8 mouse cellular contexts compared by ENCODE assay signal in genomic region chr7:139615767-139616766, GRCm38 (mm10). TPM values are rescaled to one million over a fixed set of nuclear protein-coding genes. Genes with fewer than 3 reads are reported as not detected.
DNase-seq lines count a peak whose midpoint lies in the region; ATAC-seq and TF ChIP-seq lines count a peak whose summit lies in the region.

No protein-coding gene starts in this region.

- peak; percentile 69 for TF ChIP-seq CTCF in C2C12 (IDR thresholded peaks at IDR 0.05; ENCODE audit: control insufficient read depth, insufficient read depth, insufficient read length)
- TF ChIP-seq CTCF in liver, embryonic 14.5 days (IDR thresholded peaks at IDR 0.05; ENCODE audit: low read depth): peak; percentile 83
- peak; percentile 73 for TF ChIP-seq CTCF in olfactory bulb, adult 2 months (IDR thresholded peaks at IDR 0.05; ENCODE audit: insufficient read depth, low read depth, low read length)

- peaks cover 93% of the 10 kb centered on the region for H3K27me3 ChIP-seq in C2C12 (ENCODE audit: control insufficient read depth, insufficient read depth, insufficient read length)
- H3K27me3 ChIP-seq in liver, embryonic 14.5 days (ENCODE audit: control insufficient read depth, insufficient read depth, low read length): no peaks in the 10 kb centered on the region

- no peaks in the 10 kb centered on the region for H3K79me2 ChIP-seq in C2C12 (ENCODE audit: control insufficient read depth, insufficient read depth)

- no peak overlapping the region for H3ac ChIP-seq in C2C12 (ENCODE audit: control insufficient read depth, insufficient read length, low read depth)

- H3K9ac ChIP-seq in liver, embryonic 14.5 days (replicated peaks): no peak overlapping the region

- H3K27ac ChIP-seq in liver, embryonic 14.5 days: no peak overlapping the region
- no peak overlapping the region for H3K27ac ChIP-seq in olfactory bulb, adult 2 months (ENCODE audit: insufficient read depth, low read depth, low read length)

- TF ChIP-seq EP300 in liver, embryonic 14.5 days (IDR thresholded peaks at IDR 0.05; ENCODE audit: low read depth): no peak

- H3K4me1 ChIP-seq in liver, embryonic 14.5 days (replicated peaks; ENCODE audit: control insufficient read depth in 2 of 2, insufficient read depth in 2 of 2, low read length in 1 of 2): no peaks in the 10 kb centered on the region
- peaks cover 7% of the 10 kb centered on the region for H3K4me1 ChIP-seq in olfactory bulb, adult 2 months (ENCODE audit: control insufficient read depth, insufficient read depth, low read length)

- no peak overlapping the region for H3K4me3 ChIP-seq in C2C12 (ENCODE audit: insufficient read depth, poor library complexity, severe bottlenecking)
- H3K4me3 ChIP-seq in liver, embryonic 14.5 days (ENCODE audit: insufficient read depth in 1 of 2, low read depth in 2 of 2, low read length in 2 of 2): no peak overlapping the region
- H3K4me3 ChIP-seq in olfactory bulb, adult 2 months (ENCODE audit: insufficient read depth, low read depth, low read length): no peak overlapping the region

- H3K36me3 ChIP-seq in C2C12 (ENCODE audit: control insufficient read depth, insufficient read depth): no peaks in the 10 kb centered on the region
- no peaks in the 10 kb centered on the region for H3K36me3 ChIP-seq in liver, embryonic 14.5 days (replicated peaks; ENCODE audit: control insufficient read depth, insufficient read depth, low read depth)

- no peaks in the 10 kb centered on the region for H3K9me3 ChIP-seq in liver, embryonic 14.5 days (ENCODE audit: control insufficient read depth, low read length)

- peak; percentile 53 for DNase-seq in adrenal gland, adult 2 months
- peak; percentile 85 for DNase-seq in embryo, embryonic 10 days (ENCODE audit: low spot score)
- DNase-seq in gonadal fat pad, adult 2 months (ENCODE audit: low read depth): peak; percentile 3
- DNase-seq in kidney, postnatal 36 days: peak; percentile 41 to 76
- peak in 1 of 3 experiments; percentile 6 for DNase-seq in liver, embryonic 14.5 days (ENCODE audit: low read depth in 3 of 3, low spot score in 3 of 3)
- peak; percentile 13 to 32 for DNase-seq in thymus, postnatal 36 days

- no peak overlapping the region for H3K4me2 ChIP-seq in liver, embryonic 14.5 days (ENCODE audit: low read depth)

- TF ChIP-seq POLR2A in olfactory bulb, adult 2 months (IDR thresholded peaks at IDR 0.05; ENCODE audit: insufficient read depth, low read depth, low read length): no peak

- H3K79me3 ChIP-seq in C2C12 (ENCODE audit: low read depth): no peaks in the 10 kb centered on the region

- WGBS in liver, embryonic 14.5 days (ENCODE audit: insufficient replicate concordance): 50% methylated on average over 12 of the region's 12 CpGs
- 30% methylated on average over 12 of the region's 12 CpGs for WGBS in olfactory bulb, adult 2 months

- ATAC-seq in liver, embryonic 14.5 days (ENCODE audit: insufficient read depth): no peak

TF ChIP-seq in C2C12, 6 proteins besides CTCF, POLR2A, EP300 and RAD21:
- no peak for TF ChIP-seq CEBPB (IDR thresholded peaks at IDR 0.05; ENCODE audit: low read depth)
- TF ChIP-seq USF1 (IDR thresholded peaks at IDR 0.05; ENCODE audit: low read depth): no peak
- no peak for TF ChIP-seq FOSL1 (IDR thresholded peaks at IDR 0.05; ENCODE audit: insufficient read depth, low read length, poor library complexity, severe bottlenecking)
- no peak for TF ChIP-seq MYOG (IDR thresholded peaks at IDR 0.05; ENCODE audit: control insufficient read depth, extremely low read depth, insufficient read length)
- no peak for TF ChIP-seq MAX (IDR thresholded peaks at IDR 0.05)
- TF ChIP-seq MYOD1 (IDR thresholded peaks at IDR 0.05; ENCODE audit: control insufficient read depth, insufficient read length, low read depth): no peak

RNA-seq across cellular contexts. Expression of gene Nkx6-2, which starts 33.5 kb away (rescaled TPM):
- polyA plus RNA-seq in C2C12 (2012; fragmentation: generic; extraction: Trizol): 0.02 TPM
- total RNA-seq in adrenal gland, adult 2 months (2021): not detected
- polyA plus RNA-seq in adrenal gland, adult 2 months (2012; rRNA removed): 0.24 and 0.56 TPM in 2 replicates
- polyA plus RNA-seq in gonadal fat pad, adult 2 months (2012; rRNA removed): 0.18 TPM in 1 of 2 replicates, not detected in the other
- not detected in 2 replicates for polyA plus RNA-seq in liver, embryonic 14.5 days (2012; rRNA removed)
- not detected in 2 replicates for polyA plus RNA-seq in liver, embryonic 14.5 days (2014; fragmentation: Nextera tagmentation; extraction: Ambion mirVana)
- polyA plus RNA-seq in olfactory bulb, adult 2 months (2012; ENCODE audit: insufficient read depth, insufficient read length, low replicate concordance, missing spikeins): not detected in 2 replicates
